Mouse (Mus musculus) bone marrow, adult 2 months (tissue): ENCODE results near the gene Ypel3.
A peak's percentile ranks its signal among the peaks of the same experiment; 100 is the strongest.

Experiments
- CTCF ChIP-seq: fragments of 200-500 bp; IDR thresholded peaks from 2 replicates; pipeline ENCODE4 v1.5.1; 2011; ENCODE audit warnings: low read length, control low read depth; ENCODE audit not compliant: control insufficient read depth, insufficient read depth
- POLR2A ChIP-seq: fragments of 200-500 bp; IDR thresholded peaks from 2 replicates; pipeline ENCODE4 v1.6.1; 2011; ENCODE audit warnings: low read depth, mild to moderate bottlenecking, control low read depth, low read length, borderline replicate concordance; ENCODE audit not compliant: control insufficient read depth

- peak; percentile 82 for TF ChIP-seq CTCF
- TF ChIP-seq POLR2A = no peak
These were observed 21.9 kb upstream of the Ypel3 start for GRCm38 (mm10) chr7:126754866-126755265.
